In the genomic region with DNA sequence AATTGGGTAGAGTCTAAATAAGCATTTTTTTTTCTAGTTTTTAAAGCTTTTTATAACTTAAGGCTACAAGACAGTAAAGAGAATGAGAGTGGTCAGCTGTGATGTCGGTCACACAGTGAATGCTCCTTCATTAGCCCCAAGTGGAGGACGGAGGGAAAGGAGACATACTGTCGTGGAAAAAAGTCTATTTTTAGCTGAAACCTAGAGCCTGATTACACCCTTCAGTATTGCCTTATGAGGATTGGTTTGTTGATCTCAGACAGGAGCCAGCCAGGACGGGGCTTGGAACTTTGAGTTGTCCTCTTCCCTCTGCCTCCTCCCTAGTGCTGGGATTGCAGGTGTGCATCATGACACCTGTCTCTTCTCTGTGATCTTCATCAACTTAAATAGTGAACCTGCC, we compare ENCODE assay signal across 29 mouse cellular contexts. TPM values are rescaled to one million over a fixed set of nuclear protein-coding genes. Genes with fewer than 3 reads are reported as not detected.
DNase-seq lines count a peak whose midpoint lies in the region; ATAC-seq and TF ChIP-seq lines count a peak whose summit lies in the region.
"Had no signal": no experiment of that assay in that cellular context is flagged by ENCODE, and none has a peak within 500 bp of the region (broad histone marks: within the 10 kb centered on the region; RNA-seq: fewer than 3 reads in every experiment).

No protein-coding gene starts in this region.

- 0 out of 2 replicates have a peak overlapping the region, but pooled peaks have one; percentile 19 for H3K4me2 ChIP-seq in heart, embryonic 15.5 days
- no peak overlapping the region for H3K4me2 ChIP-seq in liver, postnatal 0 days (ENCODE audit: low read depth, low read length)
- H3K4me2 ChIP-seq: forebrain, embryonic 13.5 days; hindbrain, embryonic 15.5 days; limb, embryonic 15.5 days; liver, embryonic 13.5 days; midbrain, embryonic 13.5 days; neural tube, embryonic 13.5 days; stomach, embryonic 15.5 days had no signal

- H3K4me1 ChIP-seq in heart, embryonic 10.5 days: peaks cover 19% of the 10 kb centered on the region
- peaks cover 11% of the 10 kb centered on the region for H3K4me1 ChIP-seq in heart, embryonic 15.5 days (replicated peaks)
- H3K4me1 ChIP-seq in liver, postnatal 0 days (ENCODE audit: insufficient read depth): no peaks in the 10 kb centered on the region
- H3K4me1 ChIP-seq: limb, embryonic 10.5 days; limb, embryonic 15.5 days; stomach, embryonic 15.5 days had no signal

- DNase-seq in gastrocnemius, adult 2 months: peak; percentile 21
- DNase-seq in gastrocnemius, postnatal 4 days (ENCODE audit: low spot score in 2 of 2): no peak
- DNase-seq in heart, embryonic 10.5 days (ENCODE audit: low spot score): no peak
- peak; percentile 30 for DNase-seq in skeletal muscle tissue, adult 2 months (ENCODE audit: low read depth, low spot score)
- DNase-seq in liver, postnatal 0 days: no peak
- DNase-seq in kidney, adult 9 months: no peak
- DNase-seq: adrenal gland, postnatal 14 days; cerebellum, adult 11 months; cerebellum, adult 9-10 months; cerebellum, postnatal 36 days; gastrocnemius, postnatal 36 days; kidney, adult 18-20 months; kidney, postnatal 4 days; layer of hippocampus, postnatal 36 days; liver, embryonic 13.5 days; lung, adult 2 months; lung, postnatal 10 days; thymus, postnatal 14 days had no signal

- ATAC-seq in heart, embryonic 15.5 days (replicated peaks; ENCODE audit: insufficient number of reproducible peaks, insufficient read depth, low FRiP score, low read depth): peak; percentile 58; the same call in 1 of the 2 replicates
- no peak for ATAC-seq in liver, postnatal 0 days
- ATAC-seq: forebrain, embryonic 13.5 days; inflammation-experienced regulatory T-cells, adult 6 months; midbrain, embryonic 13.5 days had no signal

- WGBS in heart, embryonic 10.5 days: 31% methylated on average over 4 of the region's 4 CpGs
- WGBS in heart, embryonic 15.5 days: 29% methylated on average over 4 of the region's 4 CpGs
- WGBS in liver, postnatal 0 days (ENCODE audit: insufficient replicate concordance): 84% methylated on average over 4 of the region's 4 CpGs

- H3K9ac ChIP-seq in heart, embryonic 15.5 days: no peak overlapping the region
- H3K9ac ChIP-seq in liver, postnatal 0 days (replicated peaks): no peak overlapping the region
- H3K9ac ChIP-seq: forebrain, embryonic 13.5 days; hindbrain, embryonic 15.5 days; limb, embryonic 15.5 days; liver, embryonic 13.5 days; midbrain, embryonic 13.5 days; neural tube, embryonic 13.5 days; stomach, embryonic 15.5 days had no signal

- intact Hi-C loops in gastrocnemius, adult 2 months (cut with DNase I): loop anchor here (2.0 kb wide), 2 partner anchors 26 to 38 kb away; a partner anchor contains a TSS

- peaks cover 6% of the 10 kb centered on the region; the same call in 1 of the 2 replicates for H3K36me3 ChIP-seq in heart, embryonic 10.5 days
- H3K36me3 ChIP-seq in heart, embryonic 15.5 days: no peaks in the 10 kb centered on the region
- peaks cover 3% of the 10 kb centered on the region; the same call in 1 of the 2 replicates for H3K36me3 ChIP-seq in liver, postnatal 0 days (replicated peaks; ENCODE audit: insufficient read depth, low read length)
- H3K36me3 ChIP-seq: stomach, embryonic 15.5 days had no signal

- peak overlapping the region; percentile 57 for H3K4me3 ChIP-seq in gastrocnemius, adult 2 months
- H3K4me3 ChIP-seq in heart, embryonic 10.5 days: no peak overlapping the region
- H3K4me3 ChIP-seq in heart, embryonic 15.5 days: no peak overlapping the region
- no peak overlapping the region for H3K4me3 ChIP-seq in liver, postnatal 0 days (ENCODE audit: low read depth, low read length)
- H3K4me3 ChIP-seq: forebrain, embryonic 13.5 days; hindbrain, embryonic 10.5 days; hindbrain, embryonic 15.5 days; limb, embryonic 10.5 days; limb, embryonic 15.5 days; liver, embryonic 13.5 days; midbrain, embryonic 13.5 days; neural tube, embryonic 13.5 days; stomach, embryonic 15.5 days had no signal

- H3K27ac ChIP-seq in gastrocnemius, adult 2 months: peak overlapping the region; percentile 91
- H3K27ac ChIP-seq in heart, embryonic 10.5 days: peak overlapping the region; percentile 84
- peak overlapping the region; percentile 91 for H3K27ac ChIP-seq in heart, embryonic 15.5 days
- no peak overlapping the region for H3K27ac ChIP-seq in liver, postnatal 0 days (ENCODE audit: low read depth)
- H3K27ac ChIP-seq: forebrain, embryonic 13.5 days; hindbrain, embryonic 10.5 days; hindbrain, embryonic 15.5 days; limb, embryonic 10.5 days; limb, embryonic 15.5 days; liver, embryonic 13.5 days; macrophage; midbrain, embryonic 13.5 days; neural tube, embryonic 13.5 days; stomach, embryonic 15.5 days had no signal

- no peaks in the 10 kb centered on the region for H3K27me3 ChIP-seq in heart, embryonic 10.5 days (ENCODE audit: insufficient read depth, poor library complexity, severe bottlenecking)
- no peaks in the 10 kb centered on the region for H3K27me3 ChIP-seq in heart, embryonic 15.5 days
- H3K27me3 ChIP-seq in liver, postnatal 0 days (ENCODE audit: insufficient read depth, low read length): no peaks in the 10 kb centered on the region
- H3K27me3 ChIP-seq: forebrain, embryonic 13.5 days; hindbrain, embryonic 15.5 days; limb, embryonic 15.5 days; liver, embryonic 13.5 days; midbrain, embryonic 13.5 days; neural tube, embryonic 13.5 days; stomach, embryonic 15.5 days had no signal

- no peaks in the 10 kb centered on the region for H3K9me3 ChIP-seq in heart, embryonic 10.5 days
- H3K9me3 ChIP-seq in heart, embryonic 15.5 days (replicated peaks): no peaks in the 10 kb centered on the region
- no peaks in the 10 kb centered on the region for H3K9me3 ChIP-seq in liver, postnatal 0 days (ENCODE audit: low read length)
- H3K9me3 ChIP-seq: forebrain, embryonic 13.5 days; hindbrain, embryonic 10.5 days; hindbrain, embryonic 15.5 days; limb, embryonic 10.5 days; limb, embryonic 15.5 days; liver, embryonic 13.5 days; midbrain, embryonic 13.5 days; neural tube, embryonic 13.5 days; stomach, embryonic 15.5 days had no signal

- TF ChIP-seq EP300 in liver, postnatal 0 days (IDR thresholded peaks at IDR 0.05; ENCODE audit: low read depth): no peak

- TF ChIP-seq CTCF in gastrocnemius, adult 2 months (IDR thresholded peaks at IDR 0.05): no peak
- no peak for TF ChIP-seq CTCF in liver, postnatal 0 days (IDR thresholded peaks at IDR 0.05; ENCODE audit: low read depth)

RNA-seq across cellular contexts. Expression of a gene that starts 26.6 kb away (rescaled TPM):
- total RNA-seq in gastrocnemius, adult 2 months (2021): 10 to 100 TPM; 38.2 to 39.9 TPM
- total RNA-seq in gastrocnemius, postnatal 4 days (2021): 10 to 100 TPM; 50.4 to 59.1 TPM
- 45.0 and 47.4 TPM in 2 replicates for polyA plus RNA-seq in heart, embryonic 10.5 days (2016; fragmentation: Nextera tagmentation; extraction: Ambion mirVana)
- polyA plus RNA-seq in heart, embryonic 15.5 days (2015; fragmentation: Nextera tagmentation; extraction: Ambion mirVana): 43.3 and 44.8 TPM in 2 replicates
- 11.6 and 12.3 TPM in 2 replicates for polyA plus RNA-seq in liver, postnatal 0 days (2015; fragmentation: Nextera tagmentation; extraction: Ambion mirVana)

RNA-seq across cellular contexts. Expression of a gene that starts 37.8 kb away (rescaled TPM):
- 1 to 10 TPM; 6.4 to 6.7 TPM for total RNA-seq in gastrocnemius, adult 2 months (2021)
- total RNA-seq in gastrocnemius, postnatal 4 days (2021): 1 to 10 TPM; 9.2 TPM
- polyA plus RNA-seq in heart, embryonic 10.5 days (2016; fragmentation: Nextera tagmentation; extraction: Ambion mirVana): 15.5 and 18.3 TPM in 2 replicates
- 10.9 and 12.1 TPM in 2 replicates for polyA plus RNA-seq in heart, embryonic 15.5 days (2015; fragmentation: Nextera tagmentation; extraction: Ambion mirVana)
- 4.4 and 5.3 TPM in 2 replicates for polyA plus RNA-seq in liver, postnatal 0 days (2015; fragmentation: Nextera tagmentation; extraction: Ambion mirVana)

Comparison
In these comparisons a context has a peak if more than half of its experiments do, and no peak if none do; other contexts are left out.
1. DNase-seq: peak in gastrocnemius, adult 2 months (single experiment) and skeletal muscle tissue, adult 2 months (single experiment); none in gastrocnemius, postnatal 4 days (0 of 2), heart, embryonic 10.5 days (single experiment), liver, postnatal 0 days (single experiment) and kidney, adult 9 months (single experiment).